Mouse (Mus musculus) skeletal muscle tissue, postnatal 0 days (tissue): Measurements from ENCODE around the gene Vasn. TPM values are rescaled to one million over a fixed set of nuclear protein-coding genes. Genes with fewer than 3 reads are reported as not detected.

ENCODE experiments used
- polyA plus RNA-seq: library from polyadenylated mRNA; unstranded; fragments of >200 nt; fragmentation: Nextera tagmentation; extraction: Ambion mirVana; gene quantifications from 2 replicates; pipeline ENCODE4 v1.2.1, GENCODE M21; 2015

Vasn gene
- polyA plus RNA-seq: 5.5 and 7.0 TPM in 2 replicates

DNA sequence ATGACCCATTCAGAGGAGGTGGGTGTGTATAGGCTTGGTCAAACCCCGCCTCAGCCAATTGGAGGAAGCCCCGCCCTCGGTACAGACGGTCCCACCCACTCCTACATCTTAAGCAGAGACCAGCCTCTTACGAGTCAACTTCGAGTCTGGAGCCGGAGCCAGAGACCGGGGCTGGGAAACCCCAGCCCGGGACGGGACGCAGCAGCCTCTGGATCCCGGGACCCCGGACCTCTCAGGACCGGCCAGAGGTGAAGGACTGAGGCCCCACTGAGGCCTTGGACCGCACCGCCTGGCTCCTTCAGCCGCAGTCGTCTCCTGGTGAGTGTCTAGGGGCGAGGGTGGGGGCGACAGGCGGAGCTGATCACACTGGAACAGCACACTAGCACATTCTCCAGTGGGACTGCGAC, at the start of gene Vasn, which contains the start of gene Dnaja3:
Gene Vasn (plus strand): TSS at position 111 of the 407 bp plus-strand sequence.
Gene Dnaja3 (plus strand): TSS at position 159 of the 407 bp plus-strand sequence.

DNA sequence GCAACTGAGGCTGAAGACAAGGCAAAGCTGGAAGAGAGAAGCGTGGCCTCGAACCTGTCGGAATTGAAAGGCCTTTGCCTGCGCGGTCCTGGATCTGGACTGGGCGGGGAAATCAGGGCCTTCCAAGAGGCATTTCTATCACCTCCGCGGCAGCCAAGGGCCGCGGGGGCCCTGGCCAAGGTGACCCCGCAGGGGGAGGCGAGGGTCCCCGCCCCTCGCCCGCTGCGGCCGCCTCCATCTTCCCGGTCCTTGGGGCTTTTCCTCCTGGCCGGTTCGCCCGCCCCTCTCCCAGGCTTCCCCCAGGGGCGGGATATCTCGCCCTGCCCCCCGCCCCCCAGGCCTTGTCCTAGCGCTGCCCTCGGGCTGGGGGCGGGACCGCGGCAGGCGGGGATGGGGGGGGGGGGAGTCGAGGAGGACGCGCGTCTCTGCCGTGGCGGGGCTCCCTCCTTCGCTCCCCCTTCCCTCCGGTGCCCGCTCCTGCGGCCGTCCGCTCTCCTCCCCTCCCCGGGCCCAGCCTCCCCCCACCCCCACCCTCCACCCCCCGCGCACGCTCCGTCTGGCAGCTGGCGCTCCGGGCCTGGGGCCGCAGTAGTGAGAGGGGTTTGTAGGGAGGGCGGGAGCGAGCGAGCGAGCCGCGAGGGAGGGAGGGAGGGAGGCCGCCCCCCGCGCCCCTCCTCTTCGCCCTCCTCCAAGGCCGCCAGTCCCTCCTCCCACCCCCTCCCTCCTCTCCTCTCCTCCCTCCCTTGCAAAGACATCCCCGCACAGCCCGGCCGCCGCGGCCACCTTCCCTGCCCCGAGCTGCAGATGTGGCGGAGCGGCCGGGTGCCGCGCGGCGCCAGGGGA, 45.5 kb upstream of the Vasn start, which contains the start of gene Glis2:
Gene Glis2 (plus strand): TSS at position 743 of the 843 bp plus-strand sequence.

DNA sequence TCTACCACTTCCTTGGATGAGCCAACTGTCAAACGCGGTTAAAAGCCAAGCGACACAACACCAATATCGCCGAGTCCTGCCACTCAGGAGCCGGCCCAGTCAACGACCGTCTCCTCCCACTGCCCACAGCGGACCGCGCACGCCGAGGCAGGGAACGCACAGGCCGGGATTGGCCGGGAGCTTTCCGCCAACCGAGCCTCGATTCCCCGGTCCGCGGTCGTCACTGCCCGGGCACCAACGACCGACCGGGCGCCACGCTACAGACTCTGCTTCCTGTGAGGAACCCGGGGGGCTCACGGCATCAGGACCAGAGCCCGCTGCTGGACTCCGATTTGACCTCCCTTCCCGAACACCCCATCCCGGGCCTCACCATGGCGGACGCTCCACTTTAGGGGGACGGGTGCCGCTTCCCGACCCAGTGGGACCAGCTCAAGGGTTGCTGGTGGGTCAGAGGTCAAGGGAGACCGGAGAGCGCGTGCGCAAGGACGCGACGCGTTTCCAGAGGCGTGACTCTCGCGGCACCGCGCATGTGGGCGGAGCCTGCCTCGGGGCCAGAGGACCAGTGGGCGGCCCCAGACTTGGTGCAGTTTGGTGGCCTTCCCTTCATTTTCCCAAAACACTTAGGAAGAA, 15.1 kb upstream of the Vasn start, which contains the start of gene Pam16:
Gene Pam16 (minus strand): TSS at position 508 of the 630 bp plus-strand sequence.

DNA sequence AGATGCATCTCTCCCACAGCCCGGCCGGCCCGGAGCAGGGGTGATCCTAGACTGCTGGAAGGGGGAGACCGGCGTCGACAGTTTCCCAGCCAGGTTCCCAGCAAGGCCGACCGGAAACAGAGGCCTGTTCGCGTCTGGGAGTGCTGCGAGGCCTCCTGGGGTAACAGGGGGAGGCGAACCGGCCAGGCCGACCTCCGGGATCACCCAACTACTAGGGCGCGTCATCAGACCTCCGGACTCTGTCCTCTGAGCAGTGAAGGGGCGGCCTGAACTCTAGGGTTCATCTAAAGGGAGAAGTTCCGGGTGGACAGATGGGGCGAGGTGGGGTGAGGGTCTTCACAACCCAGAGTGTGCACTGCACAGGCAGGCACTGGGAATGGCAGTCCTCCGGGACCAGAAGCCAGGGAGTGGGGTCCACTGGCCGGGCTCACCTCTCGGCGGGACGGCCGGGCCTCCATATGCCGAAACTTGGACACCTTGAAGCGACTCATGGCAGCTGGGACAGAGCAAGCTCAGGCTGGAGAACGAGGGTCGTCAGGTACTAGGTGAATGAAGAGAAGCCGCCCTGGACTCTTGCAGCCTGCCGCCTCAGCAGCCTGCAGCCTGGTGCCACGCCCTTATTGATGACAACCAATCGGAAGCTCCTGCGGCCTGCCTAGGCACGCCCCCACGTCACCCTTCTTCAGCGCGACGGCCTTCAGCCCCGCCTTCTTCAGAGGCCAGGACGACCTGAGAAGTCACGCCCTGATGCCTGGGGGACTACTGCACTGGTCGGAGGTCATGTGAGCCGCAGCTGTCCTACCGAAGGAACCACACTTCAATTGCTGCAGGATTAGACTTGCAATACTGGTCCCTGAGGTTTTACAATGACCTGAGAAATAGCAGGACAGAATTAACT, 39.6 kb downstream of the Vasn start, which contains the start of gene Coro7:
Gene Coro7 (minus strand): TSS at position 657 of the 898 bp plus-strand sequence.

Other genes starting within 250 kb of the Vasn start
- gene Adcy9, start 219.4 kb upstream of the Vasn start, polyA plus RNA-seq: 2.8 TPM in 2 replicates
- gene Srl, start 98.1 kb upstream of the Vasn start, polyA plus RNA-seq: 432 and 507 TPM in 2 replicates
- 7.8 and 8.1 TPM in 2 replicates for gene Tfap4, start 80.1 kb upstream of the Vasn start, polyA plus RNA-seq
- 12.3 and 14.4 TPM in 2 replicates for gene Glis2, start 45.2 kb upstream of the Vasn start, polyA plus RNA-seq
- 110 and 139 TPM in 2 replicates for gene Pam16, start 15.0 kb upstream of the Vasn start, polyA plus RNA-seq
- gene Dnaja3, start within 50 bp of the Vasn start, polyA plus RNA-seq: 92.8 and 95.1 TPM in 2 replicates
- gene Coro7, start 39.8 kb downstream of the Vasn start, polyA plus RNA-seq: 6.4 and 9.4 TPM in 2 replicates
- 9.6 and 11.7 TPM in 2 replicates for gene Nmral1, start 79.4 kb downstream of the Vasn start, polyA plus RNA-seq
- gene Hmox2, start 86.4 kb downstream of the Vasn start, polyA plus RNA-seq: 58.7 and 65.2 TPM in 2 replicates
- 121 and 134 TPM in 2 replicates for gene Cdip1, start 150.4 kb downstream of the Vasn start, polyA plus RNA-seq
- gene 4930562C15Rik, start 195.5 kb downstream of the Vasn start, polyA plus RNA-seq: 0.12 and 0.14 TPM in 2 replicates
- gene Ubald1, start 240.4 kb downstream of the Vasn start, polyA plus RNA-seq: 34.4 and 37.2 TPM in 2 replicates
- gene Mgrn1, start 246.3 kb downstream of the Vasn start, polyA plus RNA-seq: 61.0 and 64.5 TPM in 2 replicates